Mouse (Mus musculus): Measurements from ENCODE around the gene Olfr958. TPM values are rescaled to one million over a fixed set of nuclear protein-coding genes. Genes with fewer than 3 reads are reported as not detected.

The Olfr958 gene
- polyA plus RNA-seq, 1 experiment from 2014 or later, result not detected

DNA sequence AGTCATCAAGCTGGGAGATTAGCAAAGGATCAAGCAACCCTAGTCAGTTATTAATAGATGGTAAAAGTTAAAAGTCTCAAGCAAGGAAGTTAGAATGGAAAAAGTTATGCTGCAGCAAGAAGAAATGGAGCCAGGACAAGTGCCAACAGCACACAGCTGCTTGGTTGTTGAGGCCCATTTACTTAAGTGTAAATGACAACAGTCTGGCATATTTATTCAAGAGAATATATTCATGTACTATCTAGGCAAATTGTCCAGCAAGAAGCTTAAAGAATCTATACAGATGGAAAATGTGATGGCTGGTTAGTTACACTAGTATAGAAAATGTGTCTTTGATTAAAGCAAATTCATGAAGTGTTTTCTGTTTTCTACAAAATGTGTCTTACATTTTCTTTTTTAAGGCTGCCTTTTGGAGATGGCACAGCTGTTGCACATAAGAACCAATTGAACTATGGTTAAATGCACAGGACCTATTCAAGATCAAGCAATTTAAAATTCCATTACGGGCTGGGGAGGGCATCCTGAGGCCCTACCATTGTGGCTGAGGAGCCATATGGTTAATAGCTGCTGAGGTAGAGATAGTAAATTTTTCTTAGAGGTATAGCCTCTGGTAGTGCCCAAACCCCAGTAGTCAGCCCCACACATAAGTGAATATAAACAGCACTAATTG, 30.1 kb downstream of the Olfr958 start:
- H3K9me3 ChIP-seq (ENCODE audit: control insufficient read depth, low read length), result no peaks in the 10 kb centered on the region
- H3K4me2 ChIP-seq (replicated peaks), result no peak overlapping the region
- no peak for ATAC-seq (ENCODE audit: low FRiP score)
- no peak for DNase-seq (ENCODE audit: low spot score)
- no peak overlapping the region for H3K9ac ChIP-seq
- H3K4me3 ChIP-seq (replicated peaks; ENCODE audit: low read length), result no peak overlapping the region
- no peaks in the 10 kb centered on the region for H3K36me3 ChIP-seq (replicated peaks; ENCODE audit: control insufficient read depth, insufficient read depth)
- H3K27me3 ChIP-seq (ENCODE audit: control insufficient read depth, insufficient read depth, low read length), result no peaks in the 10 kb centered on the region
- no peaks in the 10 kb centered on the region for H3K4me1 ChIP-seq (replicated peaks; ENCODE audit: control insufficient read depth, insufficient read depth, low read length)
- no peak overlapping the region for H3K27ac ChIP-seq
- WGBS, result 70% methylated on average over 1 of the region's 1 CpGs

GRCm38 (mm10) chr9:39518595-39518994, 35.3 kb downstream of the Olfr958 start:
- no peaks in the 10 kb centered on the region for H3K27me3 ChIP-seq (ENCODE audit: control insufficient read depth, insufficient read depth, low read length)
- no peak for DNase-seq (ENCODE audit: low spot score)
- no peaks in the 10 kb centered on the region for H3K9me3 ChIP-seq (ENCODE audit: control insufficient read depth, low read length)
- H3K4me1 ChIP-seq (replicated peaks; ENCODE audit: control insufficient read depth, insufficient read depth, low read length), result no peaks in the 10 kb centered on the region
- no peaks in the 10 kb centered on the region for H3K36me3 ChIP-seq (replicated peaks; ENCODE audit: control insufficient read depth, insufficient read depth)
- no peak for ATAC-seq (ENCODE audit: low FRiP score)
- no peak overlapping the region for H3K4me3 ChIP-seq (replicated peaks; ENCODE audit: low read length)
- H3K9ac ChIP-seq, result no peak overlapping the region
- no peak overlapping the region for H3K27ac ChIP-seq
- no peak overlapping the region for H3K4me2 ChIP-seq (replicated peaks)

GRCm38 (mm10) chr9:39515531-39515930, 38.3 kb downstream of the Olfr958 start, which contains the start of gene Olfr957:
Gene Olfr957, minus strand, starts transcription at chr9:39515809.
- Histone ChIP-seq H3K4me1 (replicated peaks; ENCODE audit: control insufficient read depth, insufficient read depth, low read length) (no peaks in the 10 kb centered on the region), H3K4me2 (replicated peaks) (no peak within 1 kb of the TSS), H3K4me3 (replicated peaks; ENCODE audit: low read length) (no peak within 1 kb of the TSS), H3K9ac (no peak within 1 kb of the TSS), H3K36me3 (replicated peaks; ENCODE audit: control insufficient read depth, insufficient read depth) (no peaks in the 10 kb centered on the region), H3K9me3 (ENCODE audit: control insufficient read depth, low read length) (no peaks in the 10 kb centered on the region), H3K27ac (no peak within 1 kb of the TSS), H3K27me3 (ENCODE audit: control insufficient read depth, insufficient read depth, low read length) (no peaks in the 10 kb centered on the region)
- DNase-seq (ENCODE audit: low spot score) (no peak), ATAC-seq (ENCODE audit: low FRiP score) (no peak)
- 85% methylated on average over 3 of the region's 3 CpGs for WGBS

DNA sequence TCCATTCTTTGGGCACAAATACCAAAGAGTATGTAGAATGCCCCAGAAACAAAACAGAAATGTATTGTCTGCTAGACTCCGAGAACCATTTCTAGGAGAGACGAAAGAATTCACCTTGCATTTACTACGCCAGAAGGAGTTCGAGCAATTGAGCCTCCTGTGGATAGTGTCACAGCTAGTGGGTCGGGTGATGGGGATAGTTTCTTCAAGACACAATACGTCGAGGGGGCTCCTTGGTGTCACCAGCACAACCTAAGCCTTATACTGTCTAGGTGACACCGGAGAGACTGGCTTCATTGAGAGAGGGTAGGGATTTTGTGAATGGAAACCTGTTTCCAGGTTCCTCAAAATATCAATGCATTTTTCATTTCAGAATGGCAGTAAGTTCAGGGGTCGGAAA, 44.4 kb downstream of the Olfr958 start:
- ATAC-seq (ENCODE audit: low FRiP score) (no peak), DNase-seq (ENCODE audit: low spot score) (no peak)
- Histone ChIP-seq H3K4me2 (replicated peaks) (no peak overlapping the region), H3K27me3 (ENCODE audit: control insufficient read depth, insufficient read depth, low read length) (no peaks in the 10 kb centered on the region), H3K36me3 (replicated peaks; ENCODE audit: control insufficient read depth, insufficient read depth) (no peaks in the 10 kb centered on the region), H3K4me1 (replicated peaks; ENCODE audit: control insufficient read depth, insufficient read depth, low read length) (no peaks in the 10 kb centered on the region), H3K9me3 (ENCODE audit: control insufficient read depth, low read length) (no peaks in the 10 kb centered on the region), H3K4me3 (replicated peaks; ENCODE audit: low read length) (no peak overlapping the region), H3K9ac (no peak overlapping the region), H3K27ac (no peak overlapping the region)
- 80% methylated on average over 9 of the region's 9 CpGs for whole genome bisulfite sequencing

DNA sequence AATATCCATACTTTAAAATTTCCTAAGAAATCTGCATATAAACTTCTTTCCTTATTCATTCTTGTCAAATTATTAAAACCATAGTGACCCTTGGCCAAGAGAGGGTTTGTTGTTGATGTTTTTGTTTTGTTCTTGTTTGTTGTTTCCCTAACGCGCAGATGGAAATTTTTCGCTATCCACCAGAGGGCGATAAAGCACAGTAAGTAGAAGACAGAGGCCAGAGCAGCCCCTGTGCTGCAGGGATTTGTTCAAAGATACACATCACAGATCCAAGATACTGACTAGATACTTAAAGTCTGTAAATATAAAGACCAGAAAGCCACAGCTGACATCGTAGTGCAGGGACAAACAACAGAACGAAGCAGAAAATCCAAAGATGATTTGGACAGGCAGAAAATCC, 44.9 kb downstream of the Olfr958 start:
- H3K36me3 ChIP-seq (replicated peaks; ENCODE audit: control insufficient read depth, insufficient read depth), result no peaks in the 10 kb centered on the region
- H3K27me3 ChIP-seq (ENCODE audit: control insufficient read depth, insufficient read depth, low read length), result no peaks in the 10 kb centered on the region
- no peaks in the 10 kb centered on the region for H3K4me1 ChIP-seq (replicated peaks; ENCODE audit: control insufficient read depth, insufficient read depth, low read length)
- WGBS, result 13% methylated on average over 6 of the region's 6 CpGs
- peak; percentile 90 for DNase-seq (ENCODE audit: low spot score)
- H3K4me2 ChIP-seq (replicated peaks), result no peak overlapping the region
- H3K9me3 ChIP-seq (ENCODE audit: control insufficient read depth, low read length), result no peaks in the 10 kb centered on the region
- peak; percentile 76; the same call in 1 of the 2 replicates for ATAC-seq (ENCODE audit: low FRiP score)
- H3K9ac ChIP-seq, result no peak overlapping the region
- no peak overlapping the region for H3K4me3 ChIP-seq (replicated peaks; ENCODE audit: low read length)
- H3K27ac ChIP-seq, result no peak overlapping the region

Other genes starting within 250 kb of the Olfr958 start
- gene Olfr948, start 228.0 kb downstream of the Olfr958 start, polyA plus RNA-seq (2014; fragmentation: Nextera tagmentation; extraction: Ambion mirVana), result not detected in 2 replicates
- gene Olfr951, start 166.6 kb downstream of the Olfr958 start, polyA plus RNA-seq (2014; fragmentation: Nextera tagmentation; extraction: Ambion mirVana), result not detected in 2 replicates
- gene Olfr952, start 126.9 kb downstream of the Olfr958 start, polyA plus RNA-seq (2014; fragmentation: Nextera tagmentation; extraction: Ambion mirVana), result not detected in 2 replicates
- gene Olfr954, start 97.4 kb downstream of the Olfr958 start, polyA plus RNA-seq (2014; fragmentation: Nextera tagmentation; extraction: Ambion mirVana), result not detected in 2 replicates
- gene Olfr955, start 82.1 kb downstream of the Olfr958 start, polyA plus RNA-seq (2014; fragmentation: Nextera tagmentation; extraction: Ambion mirVana), result not detected in 2 replicates
- gene Olfr44, start 60.1 kb downstream of the Olfr958 start, polyA plus RNA-seq (2014; fragmentation: Nextera tagmentation; extraction: Ambion mirVana), result not detected in 2 replicates
- gene Olfr957, start 38.2 kb downstream of the Olfr958 start, polyA plus RNA-seq (2014; fragmentation: Nextera tagmentation; extraction: Ambion mirVana), result not detected in 2 replicates
- gene Olfr959, start 21.5 kb upstream of the Olfr958 start, polyA plus RNA-seq (2014; fragmentation: Nextera tagmentation; extraction: Ambion mirVana), result not detected in 2 replicates
- 164 and 235 TPM in 2 replicates for gene AW551984, start 50.3 kb upstream of the Olfr958 start, polyA plus RNA-seq (2014; fragmentation: Nextera tagmentation; extraction: Ambion mirVana)
- not detected in 2 replicates for gene Olfr148, start 56.6 kb upstream of the Olfr958 start, polyA plus RNA-seq (2014; fragmentation: Nextera tagmentation; extraction: Ambion mirVana)
- not detected in 2 replicates for gene Olfr960, start 67.3 kb upstream of the Olfr958 start, polyA plus RNA-seq (2014; fragmentation: Nextera tagmentation; extraction: Ambion mirVana)
- not detected in 2 replicates for gene Olfr961, start 91.0 kb upstream of the Olfr958 start, polyA plus RNA-seq (2014; fragmentation: Nextera tagmentation; extraction: Ambion mirVana)
- gene Olfr963, start 113.2 kb upstream of the Olfr958 start, polyA plus RNA-seq (2014; fragmentation: Nextera tagmentation; extraction: Ambion mirVana), result not detected in 2 replicates
- not detected in 2 replicates for gene Olfr149, start 153.1 kb upstream of the Olfr958 start, polyA plus RNA-seq (2014; fragmentation: Nextera tagmentation; extraction: Ambion mirVana)
- gene Olfr965, start 157.3 kb upstream of the Olfr958 start, polyA plus RNA-seq (2014; fragmentation: Nextera tagmentation; extraction: Ambion mirVana), result not detected in 2 replicates
- not detected in 2 replicates for gene Olfr150, start 176.9 kb upstream of the Olfr958 start, polyA plus RNA-seq (2014; fragmentation: Nextera tagmentation; extraction: Ambion mirVana)
- not detected in 2 replicates for gene Olfr967, start 192.2 kb upstream of the Olfr958 start, polyA plus RNA-seq (2014; fragmentation: Nextera tagmentation; extraction: Ambion mirVana)
- not detected in 2 replicates for gene Olfr968, start 229.2 kb upstream of the Olfr958 start, polyA plus RNA-seq (2014; fragmentation: Nextera tagmentation; extraction: Ambion mirVana)
- not detected in 2 replicates for gene Olfr969, start 236.9 kb upstream of the Olfr958 start, polyA plus RNA-seq (2014; fragmentation: Nextera tagmentation; extraction: Ambion mirVana)

Data from hindbrain, embryonic 14.5 days (tissue).